Mouse (Mus musculus) thymus, postnatal 14 days (tissue): ENCODE results near the gene Gm18336.
A peak's percentile ranks its signal among the peaks of the same experiment; 100 is the strongest.
"Not testable (repeated sequence)": the region's sequence is repeated elsewhere in the genome, so short reads cannot be mapped to it uniquely, and the experiment has no call there.

Experiments
- DNase-seq: peaks from one replicate; pipeline ENCODE4 v3.0.0; 2021

The Gm18336 gene

GRCm38 (mm10) chrX:73398636-73399035 is at the start of gene Gm18336:
Gm18336 (minus strand) TSS chrX:73398736.
- DNase-seq: not testable (repeated sequence)

DNA sequence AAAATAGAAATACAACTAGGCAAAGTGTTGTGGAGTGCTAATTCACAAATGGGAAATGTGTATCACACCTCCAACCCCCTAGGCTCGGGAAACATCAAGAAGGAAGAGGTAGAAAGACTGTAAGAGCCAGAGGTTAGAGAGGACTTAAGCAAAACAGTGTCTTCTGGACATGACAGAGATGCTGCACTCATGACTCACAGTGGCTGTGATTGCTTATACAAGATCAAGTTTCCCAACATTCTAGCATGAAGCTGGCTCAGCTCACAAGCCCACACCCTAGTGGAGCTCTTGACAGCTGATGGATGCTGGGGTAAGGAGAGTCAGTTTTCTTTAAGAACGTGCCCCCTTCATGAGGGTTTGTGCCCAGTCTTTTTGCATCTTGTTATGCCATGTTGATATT is 42.9 kb upstream of the Gm18336 start:
- no peak for DNase-seq

- no peak for DNase-seq
These were observed 36.7 kb upstream of the Gm18336 start, which contains the start of gene Trex2 for GRCm38 (mm10) chrX:73435252-73435651. Trex2 (minus strand) TSS chrX:73435344.

DNA sequence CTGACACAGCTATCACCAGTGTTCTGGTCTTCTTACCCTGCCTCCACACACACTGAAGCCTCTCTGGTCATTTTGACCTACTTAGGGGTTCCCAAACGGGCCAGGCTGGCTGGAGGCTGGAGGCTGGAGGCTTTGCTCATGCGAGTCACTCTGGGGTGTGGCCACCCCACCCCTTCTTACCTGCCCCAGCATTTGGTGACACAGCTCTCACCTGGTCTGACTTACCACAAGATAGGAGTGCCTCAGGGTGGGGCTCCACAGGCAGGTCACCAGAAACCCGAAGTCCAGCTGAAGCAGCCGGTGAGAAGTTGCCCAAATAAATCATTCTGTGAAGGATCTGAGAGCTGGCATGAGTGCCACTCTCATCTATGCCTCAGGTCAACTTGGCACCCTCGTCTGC is 34.3 kb upstream of the Gm18336 start:
- no peak for DNase-seq

GRCm38 (mm10) chrX:73430036-73430435 is 31.5 kb upstream of the Gm18336 start:
- DNase-seq: peak; percentile 5

GRCm38 (mm10) chrX:73412767-73413166 is 14.2 kb upstream of the Gm18336 start:
- DNase-seq: peak; percentile 5

DNA sequence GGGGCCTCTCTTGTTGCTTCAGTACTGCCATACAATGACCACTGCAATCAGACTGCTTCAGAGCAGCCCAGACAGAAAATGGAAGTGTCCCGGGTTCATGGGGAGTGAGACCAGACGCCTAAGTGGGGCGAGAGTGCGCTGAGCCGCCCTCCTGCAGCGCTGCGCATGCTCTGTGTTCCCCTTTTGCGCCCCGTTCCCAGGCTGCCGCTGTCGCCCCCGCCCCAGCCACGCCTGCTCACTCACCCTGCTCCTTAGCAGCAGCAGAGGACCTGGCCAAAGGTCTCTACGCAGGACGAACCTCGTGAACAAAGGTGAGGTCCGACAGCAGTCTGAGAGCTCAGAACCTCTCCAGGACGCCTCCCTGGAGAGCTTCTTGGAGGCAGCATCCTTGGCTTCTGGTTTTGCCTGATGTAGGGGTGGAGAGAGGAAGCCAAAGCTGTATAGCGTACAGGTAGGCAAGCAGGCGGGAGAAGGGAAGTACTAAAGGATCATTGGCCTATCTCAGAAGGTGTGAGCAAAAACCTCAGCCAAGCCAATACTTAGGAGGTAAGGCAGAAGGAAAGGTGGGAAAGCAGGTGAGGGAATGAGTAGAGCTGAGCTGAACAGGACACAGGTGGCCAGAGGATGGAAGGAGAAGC is 12.5 kb upstream of the Gm18336 start, which contains the start of gene Zfp92:
TSS of gene Zfp92 (plus strand) at position 217 of the 638 bp plus-strand sequence.
- peak; percentile 48 for DNase-seq

GRCm38 (mm10) chrX:73401616-73402015 is 3.1 kb upstream of the Gm18336 start:
- DNase-seq: no peak

GRCm38 (mm10) chrX:73400951-73401350 is 2.4 kb upstream of the Gm18336 start:
- DNase-seq: no peak

DNA sequence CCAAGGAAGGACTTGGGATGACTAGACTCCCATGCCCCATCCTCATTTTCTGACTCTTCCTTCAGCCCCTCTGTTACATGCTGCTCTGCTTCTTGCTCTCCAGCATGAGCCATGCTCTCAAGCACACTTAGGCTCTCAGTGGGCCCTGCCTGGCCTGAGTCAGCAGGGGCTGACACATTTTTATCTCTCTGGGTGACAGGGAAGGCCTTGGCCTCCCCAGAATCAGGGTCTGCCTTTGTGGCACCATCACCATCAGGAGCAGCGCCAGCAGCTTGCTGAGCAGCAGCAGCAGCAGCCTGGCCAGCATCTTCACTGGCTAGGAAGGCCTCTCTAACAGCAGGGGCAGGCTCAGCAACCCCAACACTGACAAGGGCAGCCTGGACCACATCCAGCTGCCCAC is 2.1 kb downstream of the Gm18336 start:
- no peak for DNase-seq

DNA sequence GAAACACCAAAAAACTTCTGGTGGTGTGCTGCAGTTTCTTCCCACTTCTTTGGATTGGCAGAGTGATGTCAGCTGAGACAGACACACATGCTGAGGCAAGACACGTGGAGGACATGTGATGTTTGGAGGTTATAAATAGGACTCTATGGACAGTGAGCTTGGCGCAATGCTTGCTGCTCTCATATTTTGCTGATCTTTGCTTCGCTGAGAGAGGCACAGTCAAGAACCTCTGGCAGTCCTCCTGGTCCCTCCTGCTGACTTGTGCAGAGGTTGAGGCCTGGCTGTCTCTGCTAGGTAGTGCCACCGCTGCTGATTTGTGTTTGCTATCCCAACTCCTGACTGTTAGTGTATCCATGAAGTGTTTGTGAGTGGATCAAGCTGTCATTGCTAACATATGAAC is 7.1 kb downstream of the Gm18336 start:
- DNase-seq: no peak

GRCm38 (mm10) chrX:73384924-73385323 is 13.6 kb downstream of the Gm18336 start:
- DNase-seq: no peak

DNA sequence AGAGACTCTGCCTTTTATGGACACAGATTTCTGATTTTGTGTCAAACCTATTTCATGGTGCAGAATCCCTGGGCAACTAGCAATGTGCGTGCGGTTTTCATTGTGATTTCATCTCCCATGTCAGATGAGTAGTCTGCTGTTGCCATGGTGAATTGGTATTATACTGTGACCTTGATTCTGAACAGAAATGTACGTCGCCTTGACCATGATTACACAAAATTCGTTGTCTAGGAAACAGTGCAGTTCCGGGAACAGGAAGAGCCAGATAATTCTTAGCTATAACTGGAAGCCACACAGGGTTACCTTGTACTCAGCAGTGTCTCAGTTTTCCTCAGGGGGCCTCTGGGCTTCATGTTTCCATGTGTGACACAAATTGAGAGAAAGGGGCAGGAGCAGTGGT is 14.1 kb downstream of the Gm18336 start:
- no peak for DNase-seq

DNA sequence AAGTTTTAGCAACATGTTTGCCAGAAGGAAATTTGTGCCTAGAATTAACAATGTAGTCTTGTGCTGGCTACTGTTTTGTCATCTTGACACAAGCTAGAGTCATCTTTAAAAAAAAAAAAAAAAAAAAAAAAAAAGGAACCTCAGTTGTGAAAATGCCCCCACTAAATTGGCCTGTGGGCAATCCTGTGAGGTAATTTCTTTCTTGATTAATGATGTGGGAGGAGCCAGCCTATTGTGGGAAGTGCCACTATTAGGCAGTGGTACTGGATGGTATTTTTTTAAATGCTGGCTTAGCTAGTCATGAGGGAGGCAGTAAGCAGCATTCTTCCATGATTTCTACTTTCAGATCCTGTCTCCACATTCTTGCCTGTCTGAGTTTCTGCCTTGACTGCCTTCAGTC is 35.2 kb downstream of the Gm18336 start:
- no peak for DNase-seq

DNA sequence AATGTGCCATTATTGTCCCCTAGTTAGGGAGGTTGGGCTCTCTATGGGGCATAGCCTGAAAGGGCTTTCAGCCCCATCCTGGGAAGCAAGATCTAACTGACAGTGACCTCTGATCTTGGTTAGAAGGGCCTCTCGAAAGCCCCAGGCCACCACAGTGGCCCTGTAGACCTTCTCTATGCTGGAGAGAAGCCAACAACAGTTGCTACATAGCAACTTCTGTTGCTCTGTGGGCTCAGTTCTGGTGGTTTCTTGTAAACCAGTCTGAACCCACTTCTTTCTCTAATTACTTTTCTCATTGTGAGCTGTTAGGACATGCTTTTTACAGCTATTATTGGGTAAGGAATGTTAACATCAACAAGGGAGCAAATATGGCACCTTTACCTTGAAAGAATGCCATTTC is 41.8 kb downstream of the Gm18336 start:
- DNase-seq: no peak

DNA sequence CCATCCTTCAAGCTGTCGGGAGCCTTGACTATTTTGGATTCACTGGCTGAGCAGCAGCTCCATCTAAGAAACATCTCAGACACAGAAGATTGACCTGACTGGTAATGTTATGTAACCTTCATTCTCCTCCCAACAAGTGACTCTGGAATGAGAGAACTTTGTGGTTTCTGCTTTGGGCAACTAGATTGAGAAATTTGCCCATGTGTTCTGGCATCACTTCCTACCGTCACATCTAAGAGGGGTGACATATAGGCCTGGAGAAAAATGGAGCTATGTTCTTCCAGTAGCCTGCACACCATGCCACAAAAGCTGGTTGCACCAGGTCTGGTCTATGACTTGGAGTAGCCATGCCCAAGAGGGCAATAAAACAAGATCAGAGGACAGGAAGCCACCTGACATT is 42.4 kb downstream of the Gm18336 start:
- no peak for DNase-seq
